Mouse (Mus musculus) small intestine, adult 10 weeks (tissue): ENCODE data around the gene Prex1. TPM values are rescaled to one million over a fixed set of nuclear protein-coding genes. Genes with fewer than 3 reads are reported as not detected.

ENCODE experiments used
- polyA plus RNA-seq: library from polyadenylated mRNA; stranded (reverse); fragments of 350-450 nt; fragmentation: Illumina TruSeq; extraction: RNeasy Lipid Tissue Mini Kit (QIAGEN cat#74804); gene quantifications from one replicate; pipeline ENCODE4 v1.2.3, GENCODE M21; 2014; ENCODE audit warnings: low replicate concordance

Prex1 gene
- polyA plus RNA-seq, result 2.5 TPM

DNA sequence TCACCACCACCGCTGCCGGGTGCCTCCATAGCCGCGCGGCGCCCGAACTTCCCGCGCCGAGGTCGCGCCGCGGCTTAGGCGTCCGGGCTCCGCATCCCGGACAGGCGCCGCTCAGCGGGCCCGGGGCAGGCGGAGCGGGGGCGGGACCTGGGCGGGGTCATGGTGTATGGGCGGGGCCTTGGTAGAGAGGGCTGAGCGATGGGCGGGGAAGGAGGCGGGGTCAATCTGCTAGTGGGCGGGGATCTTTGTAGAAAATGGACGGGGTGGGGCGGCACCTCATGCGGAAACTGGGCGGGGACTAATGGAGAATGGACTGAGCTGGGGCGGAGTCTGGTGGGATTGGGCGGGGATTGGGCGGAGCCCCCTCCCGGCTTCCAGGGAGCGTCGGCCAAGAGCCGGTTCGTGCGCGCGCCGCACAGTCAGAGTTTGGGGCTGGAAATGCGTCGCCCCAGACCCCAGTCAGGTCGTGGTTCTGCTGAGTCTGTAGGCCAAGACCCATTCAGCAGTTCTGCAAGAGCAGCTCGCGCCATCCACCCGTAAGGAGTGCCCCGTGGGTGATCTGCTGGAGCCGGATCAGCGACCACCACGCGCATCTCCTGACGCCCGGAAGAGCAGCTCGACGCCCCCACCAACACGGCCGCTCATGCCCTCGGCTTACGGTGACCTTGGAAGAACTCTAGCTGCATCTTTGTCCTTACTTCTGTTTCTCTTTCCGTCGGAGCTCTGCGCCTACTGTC is at the start of gene Prex1:
Gene Prex1, minus strand, starts transcription at position 143 of the 737 bp plus-strand sequence.

Other genes with a start within 250 kb of the Prex1 start
- gene Trp53rkb, start 78.7 kb upstream of the Prex1 start, polyA plus RNA-seq, result 0.33 TPM
- gene Arfgef2, start 91.8 kb upstream of the Prex1 start, polyA plus RNA-seq, result 16.5 TPM
- 151 TPM for gene Cse1l, start 192.2 kb upstream of the Prex1 start, polyA plus RNA-seq